Mouse (Mus musculus): ENCODE measurements at regions not wholly inside any gene's neighbourhood (a gene's known extent, or its start where the extent isn't known, plus 50 kb on each side); places are given as distances from the start of the nearest gene placed in this dataset.

- DNase-seq (ENCODE audit: low spot score in 2 of 2) = no peak
Measured at GRCm38 (mm10) chr12:55930468-55930867, 94.3 kb downstream of the Brms1l start.

- DNase-seq (ENCODE audit: low spot score in 2 of 2) = no peak
Measured at GRCm38 (mm10) chr12:55926974-55927321, 90.8 kb downstream of the Brms1l start.

GRCm38 (mm10) chr12:55926276-55926973, 90.3 kb downstream of the Brms1l start:
- DNase-seq (ENCODE audit: low spot score in 2 of 2) = no peak

Data from layer of hippocampus, postnatal 14 days (tissue).